Mouse (Mus musculus) forebrain, embryonic 13.5 days (tissue): ENCODE measurements around the gene Vgll4. TPM values are rescaled to one million over a fixed set of nuclear protein-coding genes. Genes with fewer than 3 reads are reported as not detected.

Experiments
- ATAC-seq: fragments of 200-750 bp; cut with Nextera tagmentation; 2 replicates; pipeline ENCODE4 v1.8.0; 2017
- H3K27ac ChIP-seq: fragments of 300-500 bp; sonication (generic); 2 replicates; pipeline ENCODE4 v1.5.1; 2015; ENCODE audit warnings: inconsistent platforms, mild to moderate bottlenecking, moderate library complexity
- H3K27me3 ChIP-seq: fragments of 300-500 bp; sonication (generic); 2 replicates; pipeline ENCODE4 v1.6.1; 2015; ENCODE audit warnings: mild to moderate bottlenecking, inconsistent platforms
- H3K36me3 ChIP-seq: fragments of 300-500 bp; sonication (generic); 2 replicates; pipeline ENCODE4 v1.6.1; 2015; ENCODE audit warnings: mild to moderate bottlenecking, inconsistent platforms; ENCODE audit not compliant: poor library complexity, severe bottlenecking
- H3K4me1 ChIP-seq: fragments of 300-500 bp; sonication (generic); 2 replicates; pipeline ENCODE4 v1.6.1; 2015; ENCODE audit warnings: inconsistent platforms
- H3K4me2 ChIP-seq: fragments of 300-500 bp; sonication (generic); 2 replicates; pipeline ENCODE4 v1.6.1; 2015; ENCODE audit warnings: inconsistent platforms, mild to moderate bottlenecking, moderate library complexity
- H3K4me3 ChIP-seq: fragments of 300-500 bp; sonication (generic); 2 replicates; pipeline ENCODE4 v1.5.1; 2015; ENCODE audit warnings: mild to moderate bottlenecking, inconsistent platforms
- H3K9ac ChIP-seq: fragments of 300-500 bp; sonication (generic); 2 replicates; pipeline ENCODE4 v1.6.1; 2015; ENCODE audit warnings: mild to moderate bottlenecking, inconsistent platforms
- H3K9me3 ChIP-seq: fragments of 300-500 bp; sonication (generic); replicated peaks from 2 replicates; pipeline ENCODE4 v1.6.1; 2016; ENCODE audit warnings: inconsistent platforms
- WGBS: fragments of 180-500 bp; shearing (Covaris S2); methylation state at CpG from one replicate; pipeline ENCODE4 v1.1.7; 2015; 5-methylcytosine and 5-hydroxymethylcytosine counted together
- polyA plus RNA-seq: library from polyadenylated mRNA; unstranded; fragments of >200 nt; fragmentation: Nextera tagmentation; extraction: Ambion mirVana; gene quantifications from 2 replicates; pipeline ENCODE4 v1.2.1, GENCODE M21; 2015

The Vgll4 gene
- polyA plus RNA-seq, 1 experiment from 2014 or later = 84.3 TPM

- WGBS = 3% methylated on average over 15 of the region's 15 CpGs
- H3K4me3 ChIP-seq = peak overlapping the region; percentile 58
- H3K27me3 ChIP-seq = no peaks in the 10 kb centered on the region
- H3K36me3 ChIP-seq = no peaks in the 10 kb centered on the region
- peak overlapping the region; percentile 68 for H3K27ac ChIP-seq
- peaks cover 34% of the 10 kb centered on the region for H3K4me1 ChIP-seq
- no peaks in the 10 kb centered on the region for H3K9me3 ChIP-seq
- ATAC-seq = peak; percentile 94
- H3K9ac ChIP-seq = peak overlapping the region; percentile 88
- H3K4me2 ChIP-seq = peak overlapping the region; percentile 81
Observed at GRCm38 (mm10) chr6:114921632-114922354, 48.0 kb downstream of the Vgll4 start.

GRCm38 (mm10) chr6:114920523-114921445, 49.0 kb downstream of the Vgll4 start:
- peaks cover 44% of the 10 kb centered on the region for H3K4me1 ChIP-seq
- H3K27ac ChIP-seq = peak overlapping the region; percentile 68
- peak overlapping the region; percentile 88 for H3K9ac ChIP-seq
- no peaks in the 10 kb centered on the region for H3K36me3 ChIP-seq
- ATAC-seq = peak; percentile 37; the same call in 1 of the 2 replicates
- H3K9me3 ChIP-seq = no peaks in the 10 kb centered on the region
- H3K4me2 ChIP-seq = peak overlapping the region; percentile 81
- no peaks in the 10 kb centered on the region for H3K27me3 ChIP-seq
- H3K4me3 ChIP-seq = peak overlapping the region; percentile 58
- WGBS = 3% methylated on average over 17 of the region's 17 CpGs

- 23% methylated on average over 9 of the region's 9 CpGs for WGBS
- H3K4me2 ChIP-seq = peak overlapping the region; percentile 81
- no peak for ATAC-seq
- H3K9me3 ChIP-seq = no peaks in the 10 kb centered on the region
- H3K4me1 ChIP-seq = peaks cover 54% of the 10 kb centered on the region
- H3K4me3 ChIP-seq = peak overlapping the region; percentile 58
- no peaks in the 10 kb centered on the region for H3K36me3 ChIP-seq
- H3K9ac ChIP-seq = peak overlapping the region; percentile 88
- peak overlapping the region; percentile 68 for H3K27ac ChIP-seq
- no peaks in the 10 kb centered on the region for H3K27me3 ChIP-seq
Observed at GRCm38 (mm10) chr6:114919670-114920313, 50.0 kb downstream of the Vgll4 start.

GRCm38 (mm10) chr6:114918994-114919393, 50.8 kb downstream of the Vgll4 start:
- H3K27ac ChIP-seq = peak overlapping the region; percentile 66; the same call in 1 of the 2 replicates
- peak overlapping the region; percentile 88 for H3K9ac ChIP-seq

GRCm38 (mm10) chr6:114917770-114918635, 51.8 kb downstream of the Vgll4 start:
- Histone ChIP-seq H3K4me2 (peak overlapping the region; percentile 81), H3K27me3 (no peaks in the 10 kb centered on the region), H3K9me3 (no peaks in the 10 kb centered on the region), H3K4me1 (peaks cover 72% of the 10 kb centered on the region), H3K9ac (peak overlapping the region; percentile 88), H3K27ac (peak overlapping the region; percentile 66), H3K4me3 (peak overlapping the region; percentile 58), H3K36me3 (no peaks in the 10 kb centered on the region)
- ATAC-seq = no peak
- 64% methylated on average over 14 of the region's 14 CpGs for WGBS

More at GRCm38 (mm10) chr6:114918994-114919393, 50.8 kb downstream of the Vgll4 start:
- H3K4me2 ChIP-seq = peak overlapping the region; percentile 81
- no peaks in the 10 kb centered on the region for H3K27me3 ChIP-seq
- peaks cover 62% of the 10 kb centered on the region for H3K4me1 ChIP-seq
- no peak for ATAC-seq
- WGBS = 82% methylated on average over 9 of the region's 9 CpGs
- peak overlapping the region; percentile 58 for H3K4me3 ChIP-seq
- no peaks in the 10 kb centered on the region for H3K9me3 ChIP-seq
- H3K36me3 ChIP-seq = no peaks in the 10 kb centered on the region

- H3K4me3 ChIP-seq = peak overlapping the region; percentile 23
- ATAC-seq = no peak
- H3K9me3 ChIP-seq = no peaks in the 10 kb centered on the region
- no peaks in the 10 kb centered on the region for H3K27me3 ChIP-seq
- H3K9ac ChIP-seq = peak overlapping the region; percentile 37
- H3K36me3 ChIP-seq = no peaks in the 10 kb centered on the region
- peaks cover 79% of the 10 kb centered on the region for H3K4me1 ChIP-seq
- peak overlapping the region; percentile 81 for H3K4me2 ChIP-seq
- peak overlapping the region; percentile 66 for H3K27ac ChIP-seq
- WGBS = 23% methylated on average over 11 of the region's 11 CpGs
Observed at GRCm38 (mm10) chr6:114917129-114917528, 52.7 kb downstream of the Vgll4 start.

- Histone ChIP-seq H3K27me3 (no peaks in the 10 kb centered on the region), H3K4me2 (peak overlapping the region; percentile 81), H3K4me3 (peak overlapping the region; percentile 23), H3K36me3 (no peaks in the 10 kb centered on the region), H3K4me1 (peaks cover 80% of the 10 kb centered on the region), H3K27ac (peak overlapping the region; percentile 66; the same call in 1 of the 2 replicates), H3K9me3 (no peaks in the 10 kb centered on the region), H3K9ac (peak overlapping the region; percentile 37)
- WGBS = 8% methylated on average over 5 of the region's 5 CpGs
- no peak for ATAC-seq
Observed at GRCm38 (mm10) chr6:114916715-114916992, 53.1 kb downstream of the Vgll4 start.

GRCm38 (mm10) chr6:114915915-114916714, 53.7 kb downstream of the Vgll4 start:
- Histone ChIP-seq H3K36me3 (no peaks in the 10 kb centered on the region), H3K27me3 (no peaks in the 10 kb centered on the region), H3K9me3 (no peaks in the 10 kb centered on the region), H3K4me2 (peak overlapping the region; percentile 81), H3K4me1 (peaks cover 82% of the 10 kb centered on the region), H3K27ac (peak overlapping the region; percentile 82; the same call in 1 of the 2 replicates), H3K4me3 (peak overlapping the region; percentile 23), H3K9ac (peak overlapping the region; percentile 37; the same call in 1 of the 2 replicates)
- WGBS = 21% methylated on average over 19 of the region's 19 CpGs
- no peak for ATAC-seq

- peak overlapping the region; percentile 82 for H3K27ac ChIP-seq
- peak overlapping the region; percentile 81 for H3K4me2 ChIP-seq
- no peaks in the 10 kb centered on the region for H3K36me3 ChIP-seq
- ATAC-seq = peak; percentile 25; the same call in 1 of the 2 replicates
- peak overlapping the region; percentile 38 for H3K9ac ChIP-seq
- no peak overlapping the region for H3K4me3 ChIP-seq
- no peaks in the 10 kb centered on the region for H3K27me3 ChIP-seq
- 24% methylated on average over 10 of the region's 10 CpGs for WGBS
- H3K9me3 ChIP-seq = no peaks in the 10 kb centered on the region
- H3K4me1 ChIP-seq = peaks cover 77% of the 10 kb centered on the region
Observed at GRCm38 (mm10) chr6:114914041-114914716, 55.6 kb downstream of the Vgll4 start.

GRCm38 (mm10) chr6:114913142-114913541, 56.7 kb downstream of the Vgll4 start:
- Histone ChIP-seq H3K27ac (no peak overlapping the region), H3K4me3 (no peak overlapping the region), H3K4me1 (peaks cover 69% of the 10 kb centered on the region), H3K4me2 (no peak overlapping the region; the same call in 1 of the 2 replicates), H3K36me3 (no peaks in the 10 kb centered on the region), H3K9me3 (no peaks in the 10 kb centered on the region), H3K27me3 (no peaks in the 10 kb centered on the region), H3K9ac (no peak overlapping the region)
- ATAC-seq = no peak
- 49% methylated on average over 4 of the region's 4 CpGs for WGBS
